Mouse (Mus musculus) testis, postnatal 10 days (tissue): ENCODE results near the gene Dda1.

ENCODE experiments used
- DNase-seq: peaks from one replicate; pipeline ENCODE4 v3.0.0; 2021; ENCODE audit warnings: low spot score

The Dda1 gene

DNA sequence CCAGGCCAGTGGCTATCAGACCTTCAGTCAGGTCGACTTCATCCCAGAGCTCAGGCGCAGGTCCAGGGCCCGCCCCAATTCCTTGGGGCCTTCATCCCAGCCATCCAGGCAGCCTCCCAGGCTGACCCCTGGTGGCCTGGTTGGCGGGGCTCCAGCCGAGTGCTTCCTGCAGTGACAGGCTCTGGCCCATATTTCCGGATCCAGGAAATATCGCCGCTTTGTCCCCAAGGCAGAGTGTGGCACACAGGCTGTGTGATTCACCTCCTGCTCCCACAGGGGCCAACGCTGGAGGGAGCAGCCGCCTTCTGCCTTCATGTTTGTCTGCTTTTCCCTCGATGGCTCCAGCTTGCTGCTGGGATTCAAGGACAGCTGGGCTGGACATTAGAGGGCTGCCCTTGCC lies 27.5 kb downstream of the Dda1 start:
- DNase-seq, result peak; percentile 91

DNA sequence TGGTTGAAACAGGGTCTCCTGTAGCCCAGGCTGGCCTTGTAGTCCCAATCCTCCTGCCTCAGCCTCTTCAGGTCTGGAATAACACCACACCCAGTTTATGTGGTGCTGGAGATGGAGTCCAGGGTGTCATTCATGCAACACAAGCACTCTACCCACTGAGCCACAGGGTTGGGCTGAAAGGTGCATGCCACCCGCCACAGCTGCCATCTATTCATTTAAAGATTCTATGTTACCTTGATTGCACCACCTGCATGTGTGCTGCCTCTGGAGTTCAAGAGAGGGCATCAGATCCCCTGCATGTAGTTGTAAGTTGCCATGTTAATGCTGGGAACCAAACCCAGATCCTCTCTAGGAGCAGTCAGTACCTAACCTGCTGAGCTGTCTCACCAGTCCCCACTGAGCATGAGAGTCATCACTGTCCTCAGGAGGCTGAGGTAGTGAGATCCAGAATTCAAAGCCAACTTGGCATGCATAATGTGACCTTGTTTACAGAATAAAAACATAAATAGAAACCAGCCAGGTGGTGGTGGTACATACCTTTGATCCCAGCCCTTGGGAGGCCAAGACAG lies 28.2 kb downstream of the Dda1 start:
- DNase-seq, result no peak

DNA sequence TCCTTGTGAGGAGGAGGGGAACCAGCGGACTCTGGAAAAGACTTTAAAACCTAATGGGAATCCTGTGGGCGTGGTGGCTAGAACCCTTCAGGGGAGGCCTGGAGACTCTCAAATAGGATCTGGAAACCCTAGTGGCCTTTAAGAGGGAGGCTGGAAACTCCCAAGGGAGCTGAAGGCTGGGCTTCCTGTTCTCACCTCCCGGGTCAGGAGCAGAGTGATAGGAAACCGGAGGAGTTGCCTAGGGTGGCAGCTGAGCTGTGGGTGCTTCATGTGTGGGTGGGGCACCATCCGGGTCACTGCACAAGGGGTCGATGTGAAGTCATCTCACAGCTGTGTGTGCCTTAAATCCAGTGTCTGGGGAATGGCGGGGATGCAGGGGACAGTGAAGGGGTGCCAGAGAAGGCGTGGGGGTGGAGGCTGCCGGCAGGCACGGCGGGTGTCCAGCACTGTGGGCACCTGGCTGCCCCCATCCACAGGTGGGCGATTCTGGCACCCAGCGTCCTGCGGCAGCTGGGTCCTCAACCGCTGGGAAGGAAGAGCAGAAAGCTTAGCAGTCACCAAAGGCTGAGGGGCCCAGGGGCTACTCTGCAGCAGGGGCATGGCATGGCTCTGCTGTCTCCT lies 29.0 kb downstream of the Dda1 start:
- DNase-seq, result no peak

DNA sequence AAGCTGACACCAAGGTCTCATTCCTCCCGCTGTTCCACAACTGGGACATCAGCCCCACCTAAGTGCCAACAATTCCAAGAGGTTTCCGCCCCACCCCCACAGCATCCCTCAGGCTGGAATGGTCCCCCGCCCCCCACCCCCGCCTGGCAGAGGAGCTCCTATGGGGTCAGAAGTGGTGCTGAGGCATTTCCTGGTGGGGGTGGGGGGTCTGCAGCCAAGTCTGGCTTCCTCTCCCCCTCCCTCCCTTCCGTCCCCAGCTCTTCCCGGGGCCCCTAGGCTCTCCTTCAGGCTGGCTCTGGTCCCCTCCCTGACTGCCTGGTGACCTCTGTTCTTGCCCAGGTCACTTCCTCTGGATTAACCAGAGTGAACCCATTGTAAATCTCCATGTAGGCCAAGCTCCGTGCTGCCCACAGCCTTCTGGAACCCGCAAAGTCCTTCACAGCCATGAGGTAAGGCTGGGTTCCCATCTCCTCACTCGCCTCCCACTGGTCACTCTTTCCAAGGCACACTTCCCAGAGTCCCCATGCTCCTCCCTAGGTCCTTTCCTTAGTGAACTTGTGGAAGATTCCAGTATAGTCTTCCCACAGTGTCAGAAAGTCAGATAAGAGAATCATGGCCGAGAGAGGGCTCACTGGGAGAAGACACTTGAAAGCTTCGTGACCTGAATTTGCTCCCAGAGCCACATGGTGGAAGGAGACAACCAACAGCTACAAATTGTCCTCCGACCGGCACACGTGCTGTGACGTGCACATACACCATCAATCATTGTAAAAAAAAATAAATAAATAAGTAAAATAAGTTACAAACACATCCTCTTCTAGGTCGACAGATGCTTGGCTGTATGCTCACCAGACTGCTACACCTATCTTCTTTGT lies 30.1 kb downstream of the Dda1 start:
- no peak for DNase-seq

DNA sequence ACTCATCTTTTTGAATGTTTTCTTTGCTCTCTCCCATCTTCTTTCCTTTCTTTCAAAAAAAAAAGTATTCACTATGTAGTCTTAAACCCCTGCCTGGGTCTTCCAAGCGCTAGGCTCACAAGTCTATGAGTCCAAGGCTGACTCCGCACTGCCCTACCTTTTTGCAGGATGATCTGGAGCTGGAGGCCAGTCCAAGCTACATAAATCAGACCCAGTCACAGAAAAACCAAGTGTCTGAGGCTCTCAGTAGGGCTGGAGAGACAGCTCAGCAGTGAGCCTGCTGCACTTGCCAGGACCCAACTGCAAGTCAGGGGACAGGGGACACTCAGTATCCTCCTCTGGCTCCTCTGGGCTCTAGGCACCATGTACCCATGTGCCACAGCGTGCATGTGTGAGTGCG lies 35.4 kb downstream of the Dda1 start:
- no peak for DNase-seq

DNA sequence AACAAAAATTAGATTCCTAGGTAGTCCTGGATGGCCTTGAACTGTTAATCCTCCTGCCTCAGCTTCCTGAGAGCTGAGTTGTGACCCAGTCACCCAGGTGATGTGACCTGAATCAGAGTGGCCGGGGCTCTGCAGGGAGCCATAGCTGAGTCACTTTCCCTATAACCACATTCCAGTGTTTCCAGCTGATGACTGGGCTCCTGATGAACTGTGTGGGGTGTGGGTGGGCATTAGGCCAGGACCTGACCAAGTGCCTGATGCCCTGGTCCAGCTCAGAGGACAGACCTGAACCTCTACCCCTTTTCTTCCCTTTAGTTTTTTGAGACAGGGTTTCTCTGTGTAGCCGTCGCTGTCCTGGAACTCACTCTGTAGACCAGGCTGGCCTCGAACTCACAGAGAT lies 36.3 kb downstream of the Dda1 start:
- DNase-seq, result no peak

DNA sequence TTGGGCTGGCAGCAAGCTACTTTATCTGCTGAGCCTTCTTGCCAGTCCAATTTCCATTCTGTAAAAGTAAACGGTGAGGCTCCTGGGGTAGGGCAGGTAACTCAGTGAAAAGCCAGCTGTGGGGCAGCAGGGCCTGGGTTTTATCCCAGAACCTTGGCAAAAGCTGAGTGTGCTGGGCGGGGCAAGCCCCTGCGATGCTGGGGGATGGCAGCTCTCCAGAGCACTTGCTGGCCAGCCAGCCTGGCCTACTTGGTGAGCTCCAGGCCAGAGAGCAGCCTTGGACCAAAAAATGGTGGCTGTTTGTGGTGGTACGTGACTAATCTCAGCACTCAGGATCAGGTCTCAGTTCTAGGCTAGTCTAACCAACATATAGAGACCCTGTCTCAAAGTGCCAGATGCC lies 37.0 kb downstream of the Dda1 start:
- DNase-seq, result no peak

DNA sequence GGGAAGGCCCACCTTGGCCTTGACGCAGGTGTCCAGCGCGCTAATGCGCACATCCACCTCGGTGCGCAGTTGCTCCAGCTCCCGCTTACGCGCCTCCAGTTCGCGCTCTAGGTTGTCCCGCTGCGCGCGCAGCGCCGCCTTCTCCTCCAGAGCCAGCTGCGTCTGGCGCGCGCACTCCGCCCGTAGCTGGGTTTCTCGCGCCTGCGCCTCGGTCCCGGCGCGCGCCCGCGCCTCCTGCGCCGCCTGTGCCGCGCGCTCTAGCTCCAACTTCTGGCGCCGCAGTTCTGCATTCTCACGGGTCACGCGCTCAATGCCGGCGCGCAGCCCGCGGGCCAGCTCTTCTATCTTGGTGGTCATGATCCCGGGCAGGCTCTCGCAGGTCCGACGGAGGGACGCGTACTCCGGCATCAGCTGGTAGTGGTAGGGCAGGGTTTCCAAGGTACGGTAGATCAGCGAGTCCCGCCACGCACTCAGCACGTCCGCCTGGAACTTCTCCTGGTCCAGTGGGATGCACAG lies 38.6 kb downstream of the Dda1 start:
- DNase-seq, result peak; percentile 78

DNA sequence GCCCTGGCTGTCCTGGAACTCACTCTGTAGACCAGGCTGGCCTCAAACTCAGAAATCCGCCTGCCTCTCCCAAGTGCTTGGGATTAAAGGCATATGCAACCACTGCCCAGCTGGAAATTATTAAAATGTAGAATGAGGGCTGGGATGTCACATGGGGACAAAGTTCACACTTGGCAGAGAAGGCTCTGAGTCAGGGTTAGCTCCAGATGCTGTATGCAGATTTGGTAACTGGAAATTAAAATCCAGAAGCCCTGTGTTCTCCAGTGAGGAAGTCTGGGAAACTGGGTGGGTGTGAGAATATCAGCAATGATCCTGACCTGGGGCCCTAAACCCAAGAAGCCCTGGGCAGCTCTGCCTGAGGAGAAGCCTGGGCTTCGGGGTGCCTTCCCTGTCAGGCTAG lies 40.3 kb downstream of the Dda1 start:
- DNase-seq, result no peak

DNA sequence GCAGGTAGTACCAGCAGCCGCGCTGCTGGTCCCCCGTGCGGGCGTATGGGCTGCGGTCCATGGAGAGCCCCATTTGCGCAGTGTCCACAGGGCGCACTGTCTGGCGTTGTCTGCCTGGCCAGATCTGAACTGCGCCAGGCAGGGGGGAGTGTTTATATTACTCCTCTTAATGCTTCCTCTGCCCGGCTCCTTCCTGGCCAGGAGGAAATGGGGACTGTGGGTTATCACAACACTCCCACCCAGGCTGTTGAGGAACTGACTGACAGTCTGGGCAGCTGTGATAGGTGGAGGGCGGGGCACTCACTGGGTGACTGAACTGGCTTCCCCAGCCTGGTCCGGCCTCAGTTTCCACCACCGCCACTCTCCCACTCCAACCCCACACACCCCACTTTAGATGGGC lies 42.6 kb downstream of the Dda1 start, which contains the start of gene Plvap:
TSS of gene Plvap (minus strand) at position 109 of the 400 bp plus-strand sequence.
- no peak for DNase-seq

DNA sequence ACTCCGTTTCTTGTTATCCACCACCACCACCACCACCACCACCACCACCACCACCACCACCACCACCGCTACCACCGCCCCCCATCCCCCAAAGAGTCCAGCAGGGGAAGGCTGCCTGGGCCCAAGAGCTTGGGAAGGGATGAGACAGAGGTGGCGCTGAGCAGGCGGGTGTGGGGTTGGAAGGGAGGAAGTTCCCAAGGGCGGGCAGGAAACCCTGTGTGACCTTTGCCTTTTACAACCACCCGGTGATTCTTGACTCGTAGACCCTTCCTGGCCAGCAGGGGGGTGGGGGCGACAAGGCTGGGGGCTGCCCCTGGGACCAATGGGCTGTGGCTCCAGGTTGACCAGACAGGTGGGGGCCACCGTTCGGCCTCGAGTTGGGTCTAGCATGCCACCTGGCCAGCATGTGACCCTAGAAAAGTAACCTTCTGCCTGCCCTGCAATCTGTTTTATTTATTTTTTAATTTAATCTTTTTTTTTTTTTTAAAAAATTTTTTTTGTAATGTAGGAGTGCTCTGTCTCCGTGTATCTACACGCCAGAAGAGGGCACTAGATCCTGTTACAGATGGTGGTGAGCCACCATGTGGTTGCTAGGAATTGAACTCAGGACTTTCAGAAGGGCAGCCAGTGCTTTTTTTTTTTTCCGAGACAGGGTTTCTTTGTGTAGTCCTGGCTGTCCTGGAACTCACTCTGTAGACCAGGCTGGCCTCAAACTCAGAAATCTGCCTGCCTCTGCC lies 44.2 kb downstream of the Dda1 start:
- no peak for DNase-seq

DNA sequence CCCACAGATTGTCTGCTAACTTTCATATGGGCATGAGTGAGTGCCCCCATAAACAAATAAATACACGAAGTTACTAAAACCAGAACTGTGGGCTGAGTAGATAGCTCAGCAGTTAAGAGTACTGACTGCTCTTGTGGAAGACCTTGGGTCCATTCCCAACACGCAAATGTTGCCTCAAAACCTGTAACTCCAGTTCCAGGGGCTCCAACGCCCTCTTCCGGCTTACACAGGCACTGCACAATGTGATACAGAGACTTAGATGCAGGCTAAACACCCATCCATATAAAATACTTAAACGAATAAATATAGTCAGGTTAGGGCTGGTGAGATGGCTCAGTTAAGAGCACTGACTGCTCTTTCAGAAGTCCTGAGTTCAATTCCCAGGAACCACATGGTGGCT lies 46.0 kb downstream of the Dda1 start:
- DNase-seq, result no peak

DNA sequence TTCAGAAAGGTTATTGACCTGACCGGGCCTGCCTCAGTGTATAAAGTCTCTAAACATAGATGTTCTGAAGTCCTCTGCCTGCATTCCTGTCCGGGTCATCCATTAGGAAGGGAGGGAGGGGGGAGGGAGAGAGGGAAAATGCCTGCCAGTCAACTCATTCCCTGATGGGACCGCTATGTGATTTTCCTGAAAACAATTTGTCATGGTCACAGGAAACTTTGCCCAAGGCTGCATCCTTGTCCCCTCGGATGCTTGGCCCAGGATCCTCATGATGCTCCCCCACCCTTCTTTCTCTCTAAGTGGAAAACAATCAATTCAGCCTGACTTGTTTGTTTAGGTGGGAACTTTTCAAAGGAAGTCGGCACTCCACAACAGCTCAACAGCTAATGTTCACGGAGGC lies 47.8 kb downstream of the Dda1 start:
- DNase-seq, result no peak

DNA sequence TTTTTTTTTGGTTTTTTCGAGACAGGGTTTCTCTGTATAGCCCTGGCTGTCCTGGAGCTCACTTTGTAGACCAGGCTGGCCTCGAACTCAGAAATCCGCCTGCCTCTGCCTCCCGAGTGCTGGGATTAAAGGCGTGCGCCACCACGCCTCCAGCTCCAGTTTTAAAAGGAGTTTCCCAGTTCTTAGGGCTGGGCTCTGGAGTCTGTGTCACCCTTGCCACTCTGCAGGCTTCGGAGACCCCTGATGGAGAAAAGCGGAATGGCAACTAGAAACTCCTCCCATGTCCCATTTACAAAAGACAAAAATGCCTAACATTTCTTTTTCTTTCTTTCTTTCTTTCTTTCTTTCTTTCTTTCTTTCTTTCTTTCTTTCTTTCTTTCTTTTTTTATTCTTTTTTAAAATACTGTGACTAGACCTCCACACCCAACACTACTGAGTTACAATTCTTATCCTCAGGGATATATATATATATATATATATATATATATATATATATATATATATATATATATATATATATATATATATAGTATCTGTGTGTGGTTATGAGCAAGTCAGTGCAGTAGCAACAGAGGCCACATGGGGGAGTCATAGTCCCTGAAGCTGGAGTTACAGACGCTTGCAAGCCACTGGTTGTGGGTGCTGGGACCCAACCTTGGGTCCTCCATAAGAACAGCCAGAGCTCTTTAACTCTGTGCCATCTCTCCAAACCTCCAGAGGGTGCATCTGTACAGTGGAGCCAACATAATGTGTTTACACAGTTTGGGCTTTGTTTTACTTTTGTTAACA lies 50.2 kb downstream of the Dda1 start:
- DNase-seq, result peak; percentile 79

DNA sequence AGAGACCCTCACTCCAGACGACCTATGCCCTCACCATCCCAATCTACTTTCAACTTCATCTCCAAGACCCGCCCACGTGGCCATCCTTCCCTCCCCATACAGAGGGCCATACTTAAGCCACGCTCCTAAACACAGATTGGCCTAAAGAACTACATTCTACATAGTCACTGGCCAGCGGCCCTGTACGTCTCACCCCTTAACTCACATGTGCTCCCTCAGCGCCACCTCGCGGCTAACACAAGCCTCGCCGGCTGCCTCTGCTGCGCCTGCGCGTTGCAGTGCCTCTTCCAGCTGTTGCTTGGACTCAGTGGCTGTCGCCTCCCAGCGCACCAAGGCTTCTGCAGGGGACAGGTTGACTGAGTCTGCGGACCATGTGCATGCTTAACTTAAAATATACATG lies 52.6 kb downstream of the Dda1 start:
- DNase-seq, result peak; percentile 98

DNA sequence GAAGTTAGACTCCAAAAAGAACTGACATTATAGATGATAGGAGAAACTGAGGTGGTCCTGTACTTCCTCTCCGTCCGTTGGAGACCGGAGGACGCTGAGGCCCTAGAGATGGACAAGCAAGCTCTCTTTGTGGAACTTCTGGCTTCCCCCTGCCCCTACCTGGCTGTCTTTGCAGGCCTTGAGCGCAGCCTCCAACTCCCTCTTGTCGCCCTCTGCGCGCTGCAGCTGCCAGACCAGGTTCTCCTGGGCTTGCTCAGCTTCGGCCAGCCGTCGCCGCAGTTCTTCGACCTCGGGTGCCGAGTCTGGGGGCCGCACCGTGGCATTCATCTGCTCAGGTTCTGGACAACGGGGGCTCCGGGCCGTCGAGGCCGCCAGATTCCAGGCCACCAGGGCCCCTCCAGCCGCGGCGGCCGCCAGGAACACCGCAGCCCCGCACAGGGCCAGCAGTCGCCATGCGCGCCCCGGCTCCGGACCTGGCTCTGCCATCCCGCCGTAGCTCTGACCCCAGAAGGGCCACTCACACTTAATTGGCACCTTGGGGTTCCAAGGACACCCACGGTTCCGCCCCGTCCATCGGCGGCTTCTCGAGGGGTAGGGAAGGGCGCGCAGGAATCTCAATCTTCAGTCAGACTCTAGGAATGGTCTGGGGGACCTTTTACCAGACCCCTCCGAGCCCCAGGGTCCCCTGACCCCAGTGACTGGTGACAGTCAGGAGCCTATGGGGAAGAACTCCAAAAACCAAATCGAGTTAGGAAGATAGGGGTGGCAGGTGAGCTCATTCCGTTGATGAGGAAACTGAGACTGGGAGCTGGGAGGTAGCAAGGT lies 56.4 kb downstream of the Dda1 start, which contains the start of gene Ccdc194:
TSS of gene Ccdc194 (minus strand) at position 486 of the 825 bp plus-strand sequence.
- DNase-seq, result no peak
